Mouse (Mus musculus) right cerebral cortex, postnatal 25 days (tissue): ENCODE results near the gene Hsd17b6.
"Not testable (repeated sequence)": the region's sequence is repeated elsewhere in the genome, so short reads cannot be mapped to it uniquely, and the experiment has no call there.

Experiments
- DNase-seq: peaks from one replicate; pipeline ENCODE4 v3.0.0; 2022

Gene Hsd17b6

GRCm38 (mm10) chr10:128007446-128007845 lies at the start of gene Hsd17b6:
Gene Hsd17b6 (minus strand): TSS chr10:128007611.
- no peak for DNase-seq

GRCm38 (mm10) chr10:128053001-128053400 lies 45.6 kb upstream of the Hsd17b6 start:
- no peak for DNase-seq

GRCm38 (mm10) chr10:128052136-128052535 lies 44.7 kb upstream of the Hsd17b6 start:
- DNase-seq: not testable (repeated sequence)

GRCm38 (mm10) chr10:128051589-128051988 lies 44.2 kb upstream of the Hsd17b6 start:
- DNase-seq: no peak

GRCm38 (mm10) chr10:128050355-128050754 lies 42.9 kb upstream of the Hsd17b6 start:
- DNase-seq: no peak

GRCm38 (mm10) chr10:128049741-128050140 lies 42.3 kb upstream of the Hsd17b6 start:
- DNase-seq: no peak

- DNase-seq: no peak
Measured at GRCm38 (mm10) chr10:128048157-128048556, 40.7 kb upstream of the Hsd17b6 start.

GRCm38 (mm10) chr10:128043041-128043835 lies 35.8 kb upstream of the Hsd17b6 start:
- no peak for DNase-seq

- DNase-seq: no peak
Measured at GRCm38 (mm10) chr10:128042466-128042865, 35.1 kb upstream of the Hsd17b6 start.

GRCm38 (mm10) chr10:128041636-128042035 lies 34.2 kb upstream of the Hsd17b6 start:
- no peak for DNase-seq

- DNase-seq: no peak
Measured at GRCm38 (mm10) chr10:128040293-128040692, 32.9 kb upstream of the Hsd17b6 start.

GRCm38 (mm10) chr10:128039858-128040257 lies 32.4 kb upstream of the Hsd17b6 start:
- DNase-seq: no peak

GRCm38 (mm10) chr10:128039167-128039566 lies 31.8 kb upstream of the Hsd17b6 start:
- no peak for DNase-seq

- no peak for DNase-seq
Measured at GRCm38 (mm10) chr10:128037921-128038320, 30.5 kb upstream of the Hsd17b6 start.

GRCm38 (mm10) chr10:128036746-128037425 lies 29.5 kb upstream of the Hsd17b6 start:
- no peak for DNase-seq

- DNase-seq: no peak
Measured at GRCm38 (mm10) chr10:128030860-128031259, 23.4 kb upstream of the Hsd17b6 start.

GRCm38 (mm10) chr10:128029931-128030330 lies 22.5 kb upstream of the Hsd17b6 start:
- no peak for DNase-seq

- no peak for DNase-seq
Measured at GRCm38 (mm10) chr10:128023496-128023895, 16.1 kb upstream of the Hsd17b6 start.

- DNase-seq: no peak
Measured at GRCm38 (mm10) chr10:128022196-128022595, 14.8 kb upstream of the Hsd17b6 start.

- peak; percentile 80 for DNase-seq
Measured at GRCm38 (mm10) chr10:128015068-128015934, 7.9 kb upstream of the Hsd17b6 start, which contains the start of gene Prim1. Gene Prim1 (plus strand): TSS chr10:128015168.

- DNase-seq: no peak
Measured at GRCm38 (mm10) chr10:128009735-128010134, 2.3 kb upstream of the Hsd17b6 start.

- DNase-seq: peak; percentile 53
Measured at GRCm38 (mm10) chr10:128008207-128008889, 937 bp upstream of the Hsd17b6 start.

- no peak for DNase-seq
Measured at GRCm38 (mm10) chr10:128005479-128005878, 1.9 kb downstream of the Hsd17b6 start.
